Mouse (Mus musculus) kidney, postnatal 0 days (tissue): Measurements from ENCODE around the gene Ctnna3. TPM values are rescaled to one million over a fixed set of nuclear protein-coding genes. Genes with fewer than 3 reads are reported as not detected.

Experiments
- ATAC-seq: fragments of 200-750 bp; cut with Nextera tagmentation; replicated peaks from 2 replicates; pipeline ENCODE4 v1.8.0; 2017; ENCODE audit warnings: low read depth, moderate number of reproducible peaks, moderate TSS enrichment, moderate library complexity; ENCODE audit not compliant: low FRiP score
- DNase-seq: peaks from one replicate; pipeline ENCODE4 v3.0.0-alpha.2; 2016; ENCODE audit warnings: low spot score
- H3K27ac ChIP-seq: fragments of 300-500 bp; sonication (generic); 2 replicates; pipeline ENCODE4 v1.5.1; 2014; ENCODE audit warnings: mild to moderate bottlenecking
- H3K27me3 ChIP-seq: fragments of 300-500 bp; sonication (generic); 2 replicates; pipeline ENCODE4 v1.6.1; 2014; ENCODE audit warnings: low read length, mixed read lengths; ENCODE audit not compliant: insufficient read depth
- H3K36me3 ChIP-seq: fragments of 300-500 bp; sonication (generic); 2 replicates; pipeline ENCODE4 v1.6.1; 2014; ENCODE audit warnings: low read length, mixed read lengths; ENCODE audit not compliant: insufficient read depth
- H3K4me1 ChIP-seq: fragments of 300-500 bp; sonication (generic); replicated peaks from 2 replicates; pipeline ENCODE4 v1.6.1; 2014; ENCODE audit warnings: antibody characterized with exemption, low read length, mixed read lengths; ENCODE audit not compliant: insufficient read depth
- H3K4me2 ChIP-seq: fragments of 300-500 bp; sonication (generic); 2 replicates; pipeline ENCODE4 v1.6.1; 2014; ENCODE audit warnings: mild to moderate bottlenecking, low read length, moderate library complexity, mixed read lengths
- H3K4me3 ChIP-seq: fragments of 300-500 bp; sonication (generic); replicated peaks from 2 replicates; pipeline ENCODE4 v1.5.1; 2014; ENCODE audit warnings: low read depth, low read length
- H3K9ac ChIP-seq: fragments of 300-500 bp; sonication (generic); 2 replicates; pipeline ENCODE4 v1.6.1; 2014; ENCODE audit warnings: low read depth, low read length
- H3K9me3 ChIP-seq: fragments of 300-500 bp; sonication (generic); replicated peaks from 2 replicates; pipeline ENCODE4 v1.6.1; 2016; ENCODE audit warnings: low read length, inconsistent platforms, mixed read lengths
- CTCF ChIP-seq: IDR thresholded peaks from 2 replicates; pipeline ENCODE4 v1.5.1; 2016; ENCODE audit warnings: antibody characterized with exemption, low read depth, mild to moderate bottlenecking, moderate library complexity
- WGBS: fragments of 180-500 bp; shearing (Covaris S2); extraction: QIAGEN DNeasy Blood & Tissue Kit; methylation state at CpG from one replicate; pipeline ENCODE4 v1.1.7; 2014; 5-methylcytosine and 5-hydroxymethylcytosine counted together
- polyA plus RNA-seq: library from polyadenylated mRNA; unstranded; fragments of >200 nt; fragmentation: Nextera tagmentation; extraction: Ambion mirVana; gene quantifications from 2 replicates; pipeline ENCODE4 v1.2.1, GENCODE M21; 2015

Gene Ctnna3
- polyA plus RNA-seq, 1 experiment from 2014 or later, result 0.32 TPM

GRCm38 (mm10) chr10:64130397-64131150 lies 700.7 kb downstream of the Ctnna3 start:
- Histone ChIP-seq H3K4me2 (no peak overlapping the region), H3K36me3 (no peaks in the 10 kb centered on the region), H3K9me3 (no peaks in the 10 kb centered on the region), H3K4me3 (no peak overlapping the region), H3K27me3 (no peaks in the 10 kb centered on the region), H3K27ac (no peak overlapping the region), H3K4me1 (no peaks in the 10 kb centered on the region), H3K9ac (no peak overlapping the region)
- WGBS, result 62% methylated on average over 15 of the region's 15 CpGs
- DNase-seq, result peak; percentile 50
- no peak for ATAC-seq
- TF ChIP-seq CTCF, result no peak

DNA sequence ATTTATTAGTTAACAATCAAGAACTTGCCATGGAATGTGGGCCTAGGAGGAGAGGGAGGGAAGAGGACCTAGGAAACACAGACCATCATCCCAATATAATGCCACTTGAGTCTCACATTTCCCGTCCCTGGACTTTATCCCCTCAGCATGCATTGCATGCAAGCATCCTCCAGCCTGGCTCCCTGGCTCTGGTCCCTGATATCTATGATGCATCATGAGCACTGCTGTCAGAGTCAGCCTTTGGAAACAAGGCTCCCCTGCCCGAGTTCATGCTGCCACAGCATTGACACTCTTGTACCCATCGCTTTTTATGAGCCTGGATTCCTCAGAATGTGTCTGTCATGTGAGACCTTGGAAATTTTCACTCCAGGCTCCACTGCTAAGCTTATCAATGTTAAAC lies 703.6 kb downstream of the Ctnna3 start:
- no peaks in the 10 kb centered on the region for H3K4me1 ChIP-seq
- H3K4me2 ChIP-seq, result no peak overlapping the region
- no peak overlapping the region for H3K4me3 ChIP-seq
- ATAC-seq (no peak), DNase-seq (no peak)
- no peaks in the 10 kb centered on the region for H3K9me3 ChIP-seq
- H3K27ac ChIP-seq, result no peak overlapping the region
- 67% methylated on average over 3 of the region's 3 CpGs for WGBS
- TF ChIP-seq CTCF, result no peak
- no peaks in the 10 kb centered on the region for H3K27me3 ChIP-seq
- no peaks in the 10 kb centered on the region for H3K36me3 ChIP-seq
- no peak overlapping the region for H3K9ac ChIP-seq

GRCm38 (mm10) chr10:64135481-64135880 lies 705.6 kb downstream of the Ctnna3 start:
- H3K27me3 ChIP-seq, result no peaks in the 10 kb centered on the region
- TF ChIP-seq CTCF, result no peak
- H3K9ac ChIP-seq, result no peak overlapping the region
- no peaks in the 10 kb centered on the region for H3K36me3 ChIP-seq
- no peak for ATAC-seq
- no peak overlapping the region for H3K27ac ChIP-seq
- no peak overlapping the region for H3K4me2 ChIP-seq
- H3K4me1 ChIP-seq, result no peaks in the 10 kb centered on the region
- no peak overlapping the region for H3K4me3 ChIP-seq
- 36% methylated on average over 7 of the region's 7 CpGs for WGBS
- no peaks in the 10 kb centered on the region for H3K9me3 ChIP-seq
- peak; percentile 10 for DNase-seq

DNA sequence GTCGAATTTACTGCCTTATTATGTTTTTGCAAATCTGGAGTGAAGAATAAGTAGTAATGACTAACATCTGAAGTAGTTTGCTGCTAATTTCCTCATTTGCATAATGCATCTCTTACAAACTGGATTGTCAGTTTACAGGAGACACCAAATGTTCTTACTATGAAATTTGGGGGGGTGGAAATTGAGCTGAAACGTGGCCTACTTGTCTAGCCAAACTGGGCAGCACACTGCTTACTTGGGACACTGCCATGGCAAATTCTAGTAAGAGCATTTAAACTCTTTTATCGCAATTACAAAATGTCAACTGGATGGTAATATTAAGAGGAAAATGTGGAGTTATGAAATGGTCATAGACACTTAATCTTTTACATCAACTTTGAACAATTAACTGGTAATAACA lies 716.6 kb downstream of the Ctnna3 start:
- ATAC-seq, result no peak
- 83% methylated on average over 3 of the region's 3 CpGs for WGBS

GRCm38 (mm10) chr10:64181696-64182095 lies 751.8 kb downstream of the Ctnna3 start:
- Histone ChIP-seq H3K27me3 (no peaks in the 10 kb centered on the region), H3K9me3 (no peaks in the 10 kb centered on the region), H3K4me3 (no peak overlapping the region), H3K36me3 (no peaks in the 10 kb centered on the region), H3K4me2 (no peak overlapping the region), H3K9ac (no peak overlapping the region), H3K4me1 (no peaks in the 10 kb centered on the region), H3K27ac (no peak overlapping the region)
- no peak for ATAC-seq
- DNase-seq, result no peak
- 89% methylated on average over 13 of the region's 13 CpGs for WGBS
- TF ChIP-seq CTCF, result no peak

More for the DNA sequence above, 716.6 kb downstream of the Ctnna3 start:
- no peaks in the 10 kb centered on the region for H3K4me1 ChIP-seq
- H3K27me3 ChIP-seq, result no peaks in the 10 kb centered on the region
- H3K9me3 ChIP-seq, result no peaks in the 10 kb centered on the region
- no peak overlapping the region for H3K9ac ChIP-seq
- no peak for DNase-seq
- H3K4me3 ChIP-seq, result no peak overlapping the region
- no peak overlapping the region for H3K4me2 ChIP-seq
- H3K27ac ChIP-seq, result no peak overlapping the region
- no peaks in the 10 kb centered on the region for H3K36me3 ChIP-seq
- no peak for TF ChIP-seq CTCF

- no peak overlapping the region for H3K4me3 ChIP-seq
- no peaks in the 10 kb centered on the region for H3K27me3 ChIP-seq
- no peak overlapping the region for H3K4me2 ChIP-seq
- no peaks in the 10 kb centered on the region for H3K4me1 ChIP-seq
- 90% methylated on average over 4 of the region's 4 CpGs for WGBS
- DNase-seq (no peak), ATAC-seq (no peak)
- TF ChIP-seq CTCF, result no peak
- no peaks in the 10 kb centered on the region for H3K36me3 ChIP-seq
- no peak overlapping the region for H3K27ac ChIP-seq
- H3K9ac ChIP-seq, result no peak overlapping the region
- no peaks in the 10 kb centered on the region for H3K9me3 ChIP-seq
These were observed 752.8 kb downstream of the Ctnna3 start for GRCm38 (mm10) chr10:64182731-64183130.

DNA sequence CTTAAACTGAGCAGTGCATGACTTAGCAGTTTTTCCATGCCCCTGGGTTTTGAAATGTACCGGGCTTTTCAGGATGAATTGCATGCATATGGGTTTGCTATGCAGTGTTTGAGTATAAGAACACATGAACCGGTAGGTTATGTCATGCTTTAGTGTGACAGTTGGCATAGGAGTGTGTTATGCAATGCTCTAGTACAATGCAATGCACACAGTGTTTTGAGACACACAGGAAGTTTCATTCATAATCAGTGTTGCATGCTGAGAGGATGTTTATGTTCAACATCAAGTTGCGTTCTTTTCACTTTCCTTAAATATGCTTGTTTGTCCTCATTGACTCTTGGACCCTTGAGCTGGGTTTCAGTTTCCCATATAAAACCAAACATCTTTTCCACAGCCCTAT lies 758.1 kb downstream of the Ctnna3 start:
- TF ChIP-seq CTCF, result no peak
- no peaks in the 10 kb centered on the region for H3K36me3 ChIP-seq
- no peaks in the 10 kb centered on the region for H3K9me3 ChIP-seq
- 85% methylated on average over 3 of the region's 3 CpGs for WGBS
- no peaks in the 10 kb centered on the region for H3K27me3 ChIP-seq
- ATAC-seq (no peak), DNase-seq (no peak)
- H3K4me2 ChIP-seq, result no peak overlapping the region
- no peak overlapping the region for H3K9ac ChIP-seq
- no peak overlapping the region for H3K4me3 ChIP-seq
- H3K4me1 ChIP-seq, result no peaks in the 10 kb centered on the region
- H3K27ac ChIP-seq, result no peak overlapping the region
